Mouse (Mus musculus) kidney, postnatal 4 days (tissue): ENCODE results near the gene Jazf1.
A peak's percentile ranks its signal among the peaks of the same experiment; 100 is the strongest.

Source experiments
- DNase-seq, 2 experiments: peaks; one replicate each; pipeline ENCODE4 v3.0.0; 2021; ENCODE audit warnings: mixed read lengths in 2 of 2

Jazf1 gene

DNA sequence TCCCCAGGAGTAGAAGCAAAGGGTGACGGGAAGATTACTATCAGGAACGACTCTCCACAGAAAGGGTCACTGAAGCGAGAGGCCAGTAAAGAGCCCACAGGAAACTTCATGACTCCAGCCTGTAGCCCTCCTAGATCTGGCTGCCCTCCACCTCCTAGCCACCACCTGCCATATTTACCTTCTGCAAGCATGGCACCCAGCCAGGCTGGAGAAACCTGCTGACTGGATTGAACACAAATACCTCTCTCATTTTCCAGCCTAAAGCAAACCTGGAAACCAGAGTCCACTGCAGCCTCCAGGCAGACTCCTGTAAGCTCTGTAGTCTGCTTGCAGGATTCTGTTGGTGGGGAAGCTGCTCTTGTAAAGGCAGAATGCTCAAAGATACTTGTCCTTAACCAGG, 62.4 kb downstream of the Jazf1 start:
- peak; percentile 22 to 55 for DNase-seq

DNA sequence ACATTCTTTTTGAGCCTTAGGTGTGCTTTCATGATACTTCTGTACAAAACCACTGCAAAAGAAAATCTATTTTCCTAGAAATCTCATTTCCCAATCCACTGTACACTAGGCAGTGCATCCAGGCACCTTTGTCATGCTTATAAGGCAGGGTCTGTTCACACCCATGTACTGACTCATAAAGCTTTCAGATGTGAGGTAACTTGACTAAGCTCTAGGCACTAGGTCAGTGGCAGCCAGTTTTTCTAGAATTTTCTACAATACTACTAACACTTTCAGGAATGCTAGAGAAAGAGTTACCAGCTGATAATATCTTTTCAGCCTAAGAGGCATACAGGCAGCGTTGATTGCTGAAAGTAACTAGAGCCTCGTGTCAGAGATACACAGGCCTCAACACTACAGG, 62.9 kb downstream of the Jazf1 start:
- DNase-seq = no peak

DNA sequence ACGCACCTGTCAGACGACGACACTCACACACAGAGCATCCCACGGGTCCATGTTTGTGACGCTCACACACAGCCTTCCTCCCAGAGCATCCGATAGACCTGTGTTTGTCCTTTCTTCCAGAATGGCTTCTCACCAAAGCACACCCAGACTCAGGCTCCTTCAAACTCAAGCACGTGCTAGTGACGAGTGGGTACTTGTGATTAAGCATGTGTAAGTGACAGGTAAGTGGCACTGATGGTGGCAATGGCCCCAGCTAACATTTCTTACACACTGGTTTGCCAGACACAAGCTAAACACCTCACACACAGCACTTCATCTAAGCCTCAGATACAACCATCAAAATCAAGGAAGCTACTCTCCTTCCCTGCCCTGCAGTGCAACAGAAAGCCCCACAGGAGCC, 77.6 kb downstream of the Jazf1 start:
- no peak for DNase-seq

DNA sequence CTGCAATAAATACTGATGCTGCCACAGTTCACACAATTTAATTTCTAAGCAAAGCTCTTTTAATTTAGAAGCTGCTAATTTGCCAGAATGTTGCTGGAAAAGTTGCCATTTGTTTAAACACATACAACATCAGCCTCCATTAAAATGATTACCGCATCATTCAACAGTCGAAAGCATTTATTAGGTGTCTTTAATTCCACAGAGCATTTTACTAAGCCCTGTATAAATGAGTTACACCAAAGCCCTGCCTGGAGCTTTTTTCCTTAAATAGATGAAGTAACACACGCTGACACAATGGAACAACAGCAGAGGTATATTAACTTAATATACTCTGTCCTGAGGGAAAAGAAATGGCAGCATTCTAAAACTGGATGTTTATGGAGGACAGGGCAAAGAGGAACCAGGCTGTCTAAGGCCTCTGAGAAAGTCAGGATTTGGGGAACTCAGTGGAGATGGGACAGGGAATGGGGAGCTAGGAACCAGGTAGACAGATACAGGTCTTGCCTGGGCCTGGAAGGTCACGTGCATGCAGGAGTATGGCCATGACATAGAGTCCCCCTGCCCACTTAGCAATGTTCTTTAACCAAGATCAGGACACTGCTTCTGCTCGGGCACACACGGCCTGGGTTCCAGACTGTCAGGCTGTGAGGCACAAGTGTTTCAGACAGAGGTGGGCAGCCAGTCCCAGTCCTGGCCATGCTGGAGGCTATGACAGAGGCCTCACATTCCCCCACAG, 80.4 kb downstream of the Jazf1 start:
- DNase-seq = no peak

DNA sequence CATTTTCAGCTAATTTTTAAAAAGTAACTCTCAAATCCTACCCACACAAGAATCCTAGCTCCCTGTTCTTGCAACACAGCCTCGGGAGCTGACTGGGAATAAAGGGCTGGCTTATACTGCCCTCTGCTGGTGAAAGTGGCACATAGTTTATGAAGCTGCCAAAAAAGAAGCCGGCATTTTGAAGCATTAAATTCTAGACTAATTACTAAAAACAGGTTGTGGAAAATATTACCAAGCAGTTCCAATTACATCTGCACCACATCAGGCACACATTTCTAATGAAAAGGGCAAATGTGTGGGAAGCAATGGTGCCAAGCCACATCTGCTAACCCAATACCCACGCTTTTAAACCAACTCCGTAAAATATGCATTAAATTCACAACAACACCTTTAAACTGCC, 81.0 kb downstream of the Jazf1 start:
- DNase-seq = peak; percentile 40 to 54

DNA sequence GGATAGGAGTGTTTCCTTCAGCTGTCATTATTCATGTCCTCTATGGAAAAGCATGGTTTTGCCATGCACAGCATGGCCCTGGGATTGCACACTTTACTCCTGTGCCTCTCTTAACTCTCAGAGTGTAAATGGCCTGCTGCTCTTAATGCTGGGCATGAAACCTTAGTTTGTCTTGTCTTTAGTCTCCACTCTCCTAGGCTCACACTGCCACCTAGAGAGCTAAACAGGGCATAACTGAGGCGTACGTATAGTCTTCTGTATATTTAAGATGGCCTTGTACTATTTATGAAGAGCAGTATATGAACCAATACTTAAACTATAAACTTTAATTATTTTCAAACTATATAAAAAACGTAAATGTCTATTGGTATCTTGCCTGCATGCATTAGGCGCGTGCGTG, 86.3 kb downstream of the Jazf1 start:
- no peak for DNase-seq

DNA sequence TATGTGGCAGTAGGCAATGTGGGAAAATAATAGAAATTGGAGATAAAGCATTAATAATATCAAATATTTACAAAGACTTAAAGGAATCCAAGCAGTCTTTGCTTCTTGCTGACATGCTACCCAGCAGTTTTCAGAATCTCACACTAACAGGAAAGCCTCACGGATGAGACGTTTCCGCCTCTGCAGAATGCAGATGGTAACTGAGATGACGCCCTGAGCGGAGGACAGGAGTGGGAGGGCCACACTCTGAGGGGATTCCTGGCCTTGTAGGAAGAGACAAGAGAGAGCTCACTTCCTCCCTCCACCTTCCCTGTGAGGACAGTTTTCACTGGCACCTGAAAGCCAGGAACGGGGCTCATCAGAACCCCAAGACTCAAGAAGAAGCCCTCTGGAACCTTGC, 88.9 kb downstream of the Jazf1 start:
- no peak for DNase-seq

DNA sequence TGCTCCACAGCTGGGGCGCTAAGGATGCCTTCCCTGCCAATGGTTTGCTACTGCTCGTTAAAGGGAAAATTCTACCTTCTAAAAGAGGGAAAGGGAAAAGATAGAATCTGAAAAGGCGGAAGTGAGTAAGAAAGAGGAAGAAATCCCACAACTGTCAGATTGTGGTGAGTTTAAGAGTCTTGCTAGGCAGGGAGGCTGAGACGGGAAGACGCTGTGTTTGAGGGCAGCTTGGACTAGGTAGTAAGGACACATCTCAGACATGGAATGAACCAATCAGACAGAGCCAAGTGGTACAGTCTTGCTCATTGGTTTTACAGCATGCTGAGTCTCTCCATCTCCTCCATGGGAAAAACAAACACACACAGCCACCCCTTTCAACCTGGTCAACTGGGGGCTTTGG, 95.1 kb downstream of the Jazf1 start:
- DNase-seq = no peak

DNA sequence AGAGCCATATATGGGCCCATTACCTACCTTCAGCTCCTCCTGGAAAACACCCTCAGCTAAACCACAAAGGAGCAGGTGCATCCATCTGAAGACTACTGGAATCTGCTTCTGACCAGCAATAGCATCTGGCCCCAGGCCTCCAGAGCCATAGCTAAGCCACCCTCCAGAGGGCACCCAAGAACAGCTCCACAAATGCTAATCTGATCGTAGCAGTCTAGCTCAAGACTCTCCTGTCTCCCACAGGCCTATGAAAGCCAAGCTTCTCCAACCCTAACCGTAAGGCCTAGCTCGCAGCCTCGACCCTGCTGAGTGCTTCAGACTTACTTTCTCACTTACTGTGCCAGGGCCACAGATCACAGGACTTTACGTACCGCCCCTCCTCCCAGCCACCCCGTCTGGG, 96.3 kb downstream of the Jazf1 start:
- no peak for DNase-seq

DNA sequence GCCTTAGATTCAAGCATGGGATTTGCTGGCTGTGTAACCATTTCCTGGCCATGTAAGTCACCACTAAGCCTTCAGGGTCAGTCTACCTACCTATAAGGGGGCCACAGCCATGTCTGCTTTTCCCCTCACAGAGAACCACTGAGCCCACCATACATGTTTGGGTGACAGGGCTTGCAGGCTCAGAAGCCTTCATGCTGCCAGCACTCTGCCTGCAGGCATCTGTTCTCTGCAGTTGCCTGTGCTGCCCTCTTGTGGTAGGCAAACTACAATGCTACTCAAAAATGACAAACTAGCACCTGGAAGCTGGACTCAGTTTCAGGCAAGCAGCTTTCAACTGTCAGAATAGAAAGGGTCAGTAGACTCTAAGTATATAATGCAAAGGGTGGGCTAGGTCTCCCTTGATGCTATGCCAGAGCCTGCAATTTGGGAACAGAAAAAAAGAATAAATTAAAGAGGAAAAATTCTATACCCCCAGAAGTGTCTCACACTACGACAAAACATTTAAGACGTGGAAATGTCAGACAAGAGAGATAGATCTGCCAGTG, 98.6 kb downstream of the Jazf1 start:
- DNase-seq = peak; percentile 79 to 84

DNA sequence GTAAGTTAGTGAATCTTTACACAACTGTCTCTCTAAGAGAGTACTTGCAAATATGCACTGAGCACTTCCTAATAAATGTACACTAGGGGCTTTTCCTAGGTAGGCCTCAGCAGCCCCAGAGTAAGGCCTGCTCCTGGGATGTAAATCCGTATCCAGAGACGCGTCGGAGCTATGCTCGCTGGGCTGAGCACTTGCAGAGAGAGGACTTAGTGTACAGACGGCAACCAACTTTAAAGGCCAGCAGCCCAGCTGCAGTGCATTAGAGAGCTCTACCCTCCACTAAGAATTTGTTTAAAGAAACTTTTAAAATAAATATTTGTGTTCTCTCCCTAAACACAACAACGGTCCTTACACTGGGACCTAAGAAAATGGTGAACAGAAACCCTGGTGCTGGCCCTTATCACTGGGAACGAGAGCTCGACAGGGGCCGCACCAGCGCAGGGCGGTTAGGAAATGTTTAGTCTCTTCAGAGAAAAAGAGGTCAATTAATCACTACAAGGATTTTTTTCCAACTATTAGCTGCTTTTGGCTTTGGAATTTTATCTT, 100.0 kb downstream of the Jazf1 start:
- DNase-seq = no peak

DNA sequence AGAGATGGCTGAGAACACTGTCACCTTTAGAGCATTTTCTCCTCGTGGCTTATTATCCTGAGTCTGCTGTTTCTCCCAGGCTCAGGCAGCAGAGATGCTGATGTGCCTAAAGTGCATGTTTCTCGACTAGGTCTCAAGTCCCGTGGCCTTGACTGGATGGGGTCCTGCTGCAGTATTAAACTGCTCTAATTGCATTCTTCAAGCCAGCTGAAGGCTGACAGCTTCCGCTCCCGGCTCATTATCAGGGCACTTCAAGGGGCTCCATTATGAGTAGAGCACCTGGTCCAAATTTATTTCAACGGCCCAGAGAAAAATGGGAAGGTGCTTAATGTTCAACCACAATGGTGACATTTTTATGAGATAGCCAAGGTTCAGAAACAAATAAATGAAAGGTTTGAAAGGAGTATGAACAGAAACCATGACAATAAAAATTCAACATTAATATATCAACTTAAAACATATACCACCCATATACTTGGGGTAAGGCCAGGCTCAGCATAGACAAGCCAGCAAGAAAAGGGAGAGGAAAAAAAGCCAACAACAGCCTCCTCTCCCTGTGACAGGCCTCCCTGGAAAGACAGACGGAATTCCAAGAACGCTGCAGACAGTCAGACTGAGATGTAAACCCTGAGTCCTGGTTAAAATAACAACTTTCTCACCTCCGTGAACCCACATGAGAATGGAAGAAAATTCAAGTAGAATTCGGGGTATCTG, 100.7 kb downstream of the Jazf1 start:
- DNase-seq = no peak

DNA sequence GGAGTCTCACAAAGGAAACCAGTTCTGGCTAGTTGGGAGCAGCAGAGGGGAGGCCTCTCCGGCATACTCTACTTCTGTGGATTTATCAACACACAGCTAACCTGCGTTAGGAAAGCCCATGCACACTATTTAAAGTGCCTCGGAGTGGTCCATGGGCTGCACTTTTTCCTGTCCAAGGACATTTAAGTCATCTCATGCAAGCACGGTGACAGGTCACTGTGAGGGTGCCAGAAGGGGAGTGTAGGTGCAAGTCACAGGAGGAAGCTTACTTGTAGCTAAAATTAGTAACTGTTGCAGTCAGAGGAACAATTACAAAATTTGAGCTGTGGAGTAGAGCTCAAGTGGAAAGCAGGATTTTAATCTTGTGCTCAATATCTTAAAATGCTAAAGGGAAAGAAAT, 102.4 kb downstream of the Jazf1 start:
- DNase-seq = no peak

DNA sequence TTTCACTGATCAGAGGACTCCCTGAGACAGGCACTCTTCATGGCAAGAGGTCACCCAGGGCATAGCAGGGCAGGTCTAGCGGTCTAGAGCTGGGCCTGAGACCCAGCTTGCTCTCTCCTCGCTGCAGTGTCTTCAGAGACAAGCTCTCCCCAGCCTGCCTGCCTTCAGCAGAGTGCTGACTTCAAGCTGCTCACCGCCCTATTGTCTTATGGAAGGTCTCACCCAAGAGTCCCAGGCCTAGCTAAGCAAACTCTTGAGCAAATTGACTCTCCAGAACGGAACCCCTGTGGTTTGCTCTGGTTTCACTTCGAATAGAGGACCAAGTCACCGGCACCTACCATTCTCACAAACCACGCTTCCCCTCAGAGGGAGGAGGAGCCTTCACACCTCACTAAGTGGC, 103.1 kb downstream of the Jazf1 start:
- DNase-seq = no peak

DNA sequence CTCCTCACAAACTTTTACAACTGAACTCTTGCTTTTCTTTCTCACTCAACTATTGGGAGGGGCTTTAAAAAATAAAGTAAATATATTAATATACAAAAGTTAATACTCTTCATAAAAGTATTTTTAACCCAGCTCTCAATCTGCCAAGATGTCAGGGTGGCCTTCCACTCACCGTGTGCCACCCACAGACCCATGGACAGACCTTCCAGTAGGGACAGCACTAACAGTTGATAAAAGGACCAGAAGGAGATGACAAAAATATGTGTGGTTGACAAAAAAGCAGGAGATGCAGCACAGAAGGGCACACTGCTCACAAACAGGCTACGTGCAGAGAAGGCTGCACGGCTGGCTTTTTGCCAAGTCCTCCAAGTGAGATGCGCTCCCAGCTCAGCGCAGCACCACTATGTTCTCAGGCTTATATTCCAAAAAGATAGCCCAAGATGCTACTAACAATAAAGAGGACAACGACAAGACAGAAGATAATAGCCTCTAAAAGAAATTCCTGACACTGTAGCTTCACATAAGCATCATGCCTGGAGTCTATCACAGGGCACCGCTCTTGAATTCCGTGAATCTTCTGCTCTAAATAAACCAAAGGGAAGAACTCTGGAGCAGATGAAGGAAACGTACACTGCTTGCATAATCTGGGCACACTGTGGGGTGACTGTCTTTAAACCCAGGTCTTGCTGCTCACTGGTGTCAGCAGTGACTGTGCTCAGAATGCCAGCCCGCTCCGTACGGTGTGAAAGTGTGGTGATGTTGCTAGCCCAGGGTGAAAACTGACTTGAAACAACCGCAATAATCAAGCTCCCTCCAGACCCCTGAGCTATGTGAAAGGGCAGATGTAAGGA, 104.4 kb downstream of the Jazf1 start:
- peak in 1 of 2 experiments; percentile 47 for DNase-seq

DNA sequence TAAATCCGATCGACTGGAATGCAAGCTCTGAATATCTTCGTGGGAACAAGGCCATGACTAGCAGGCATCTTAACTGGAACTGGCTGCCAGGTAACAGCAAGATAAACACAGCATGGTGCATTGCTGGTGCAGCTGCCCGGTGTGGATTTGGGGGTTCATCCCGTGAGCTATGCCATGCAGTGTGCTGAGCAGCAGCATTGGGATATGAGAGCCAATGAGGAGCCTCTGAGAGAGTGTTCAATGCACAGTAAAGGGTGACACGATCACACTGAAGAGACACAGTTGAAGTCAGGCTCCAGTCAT, 105.0 kb downstream of the Jazf1 start:
- DNase-seq = no peak

DNA sequence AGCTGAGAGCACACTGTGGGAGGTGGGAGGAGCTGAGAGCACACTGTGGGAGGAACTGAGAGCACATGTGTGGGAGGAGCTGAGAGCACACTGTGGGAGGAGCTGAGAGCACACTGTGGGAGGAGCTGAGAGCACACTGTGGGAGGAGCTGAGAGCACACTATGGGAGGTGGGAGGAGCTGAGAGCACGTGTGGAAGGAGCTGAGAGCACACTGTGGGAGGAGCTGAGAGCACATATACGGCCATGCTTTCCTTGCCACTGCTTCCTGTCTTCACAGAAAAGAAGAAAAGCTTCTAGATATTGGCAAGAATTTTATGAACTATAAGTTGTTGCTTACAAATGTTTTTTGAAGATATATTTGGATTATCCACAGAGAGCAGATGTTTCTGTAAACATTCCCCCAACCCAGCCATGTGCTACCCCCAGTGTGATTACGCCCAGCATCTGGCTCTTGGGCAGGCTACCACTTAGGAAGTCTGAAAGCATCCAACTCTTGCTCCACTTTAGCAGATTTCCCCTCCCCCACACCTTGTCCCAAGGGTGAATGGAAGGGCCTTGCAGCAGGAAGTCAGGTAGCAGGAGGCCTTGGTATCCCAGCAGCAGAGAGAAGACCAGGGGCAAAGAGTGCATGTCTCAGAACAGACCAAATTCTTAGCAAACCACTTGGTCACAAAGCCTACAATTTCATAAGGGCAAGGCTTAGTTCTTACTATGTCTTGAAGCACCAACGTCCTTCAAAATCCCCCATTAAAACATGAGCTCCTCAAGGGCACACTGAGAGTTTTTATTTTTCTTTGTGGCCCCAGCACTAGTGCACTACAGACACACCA, 105.6 kb downstream of the Jazf1 start:
- no peak for DNase-seq

DNA sequence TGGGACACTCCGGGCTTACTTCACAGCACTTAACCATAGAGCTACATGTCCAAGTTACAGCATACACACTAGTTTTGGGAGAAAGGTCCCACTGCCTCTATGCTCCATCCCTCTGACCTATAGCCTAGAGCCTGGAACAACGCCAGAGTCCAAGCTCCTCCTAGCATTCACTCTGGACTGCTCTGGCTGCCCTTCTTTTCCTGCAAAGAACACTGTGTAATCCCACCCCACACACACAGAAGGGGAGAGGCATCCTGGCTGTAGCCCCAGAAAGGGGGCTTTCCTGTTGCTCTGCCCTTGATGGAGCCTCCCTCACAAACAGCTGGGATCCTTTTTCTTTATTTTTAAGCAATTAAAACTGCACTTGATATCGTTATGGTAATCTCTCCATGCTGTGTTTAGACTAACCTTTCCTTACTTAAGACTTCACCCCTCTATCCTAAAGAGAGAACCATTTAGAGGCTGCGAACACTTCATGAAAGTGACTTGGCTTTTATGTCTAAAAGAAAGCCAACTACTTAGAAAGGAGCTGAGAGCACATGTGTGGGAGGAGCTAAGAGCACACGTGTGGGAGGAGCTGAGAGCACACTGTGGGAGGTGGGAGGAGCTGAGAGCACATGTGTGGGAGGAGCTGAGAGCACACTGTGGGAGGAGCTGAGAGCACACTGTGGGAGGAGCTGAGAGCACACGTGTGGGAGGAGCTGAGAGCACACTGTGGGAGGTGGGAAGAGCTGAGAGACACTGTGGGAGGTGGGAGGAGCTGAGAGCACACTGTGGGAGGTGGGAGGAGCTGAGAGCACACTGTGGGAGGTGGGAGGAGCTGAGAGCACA, 106.6 kb downstream of the Jazf1 start:
- peak; percentile 75 to 81 for DNase-seq

DNA sequence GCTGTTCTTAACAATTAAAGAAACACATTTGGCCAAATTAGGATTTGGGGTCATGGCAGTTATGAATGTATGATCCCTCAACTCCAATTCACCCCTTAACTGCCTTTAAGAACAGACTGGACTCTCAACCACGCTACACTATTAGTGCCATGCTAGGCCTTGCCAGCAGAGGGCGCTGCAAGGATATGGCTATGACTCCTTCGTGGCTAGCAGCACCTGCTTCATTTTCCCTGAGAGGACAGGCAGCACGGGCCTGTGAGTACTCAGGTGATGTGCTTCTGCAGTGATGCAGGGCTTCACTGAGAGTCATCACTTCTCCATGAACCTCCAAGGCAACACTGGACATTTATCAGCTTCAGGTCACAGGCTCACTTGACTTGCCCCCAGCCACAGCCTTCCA, 110.7 kb downstream of the Jazf1 start:
- DNase-seq = peak; percentile 84 to 86

DNA sequence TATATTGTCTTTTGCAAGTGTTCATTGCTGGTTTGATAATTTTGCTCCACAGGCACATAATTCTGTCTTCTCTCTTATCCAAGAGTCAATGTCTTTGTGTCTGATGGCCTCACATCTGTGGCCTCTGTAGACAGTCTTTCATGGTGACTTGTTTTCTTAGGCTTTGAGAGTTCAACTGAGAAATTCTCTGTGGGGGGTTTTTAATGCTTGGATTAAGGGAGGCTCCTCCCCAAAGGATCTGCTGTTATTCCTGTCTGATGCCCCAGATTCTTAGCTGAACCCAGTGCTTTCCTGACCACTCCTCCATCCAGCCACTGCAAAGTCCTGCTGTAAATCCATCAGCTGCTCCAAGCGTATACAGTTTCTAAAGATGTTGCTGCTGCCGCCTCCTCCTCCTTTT, 112.3 kb downstream of the Jazf1 start:
- DNase-seq = no peak

DNA sequence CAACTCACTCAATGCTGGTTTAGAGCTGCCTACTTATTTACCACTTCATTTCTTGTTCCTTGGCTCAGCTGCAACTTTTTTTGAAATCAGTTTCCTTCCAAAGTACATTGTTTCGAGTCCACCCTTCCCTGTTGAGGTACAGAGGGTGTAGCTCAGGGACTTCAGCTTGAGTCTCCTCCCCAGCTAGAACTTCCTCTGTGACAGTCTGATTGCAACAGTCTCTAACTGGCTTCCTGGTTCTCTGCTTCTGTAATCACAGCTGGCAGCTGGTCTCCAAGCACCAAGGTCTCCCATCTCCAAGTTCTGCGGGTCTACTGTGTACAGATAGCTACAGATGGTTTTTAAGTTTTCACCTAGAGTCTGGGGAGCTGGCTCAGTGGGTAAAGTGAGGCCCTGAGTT, 113.1 kb downstream of the Jazf1 start:
- no peak for DNase-seq
